Mouse (Mus musculus): ENCODE measurements around the gene Nsun3.
"Not testable (repeated sequence)": the region's sequence is repeated elsewhere in the genome, so short reads cannot be mapped to it uniquely, and the experiment has no call there.

The Nsun3 gene

DNA sequence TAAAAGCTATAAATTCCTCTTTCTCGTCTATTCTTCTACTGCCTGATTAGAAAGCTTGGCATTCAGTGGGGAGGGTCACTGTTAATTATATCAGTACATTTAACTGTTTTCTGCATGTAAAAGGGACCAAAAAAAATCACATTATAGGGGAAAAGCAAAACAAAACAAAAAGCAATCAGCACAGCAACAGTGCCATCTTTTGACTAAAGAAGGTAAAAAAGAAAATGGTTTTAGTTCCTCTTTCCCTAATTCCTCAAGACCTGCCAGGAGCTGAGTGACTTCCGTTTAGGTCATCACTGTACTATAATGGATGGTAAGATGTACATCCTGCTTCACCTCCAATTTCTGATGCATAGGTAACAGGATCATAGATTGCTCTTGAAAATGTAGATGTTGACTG is 40.7 kb downstream of the Nsun3 start:
- no peak for DNase-seq

DNA sequence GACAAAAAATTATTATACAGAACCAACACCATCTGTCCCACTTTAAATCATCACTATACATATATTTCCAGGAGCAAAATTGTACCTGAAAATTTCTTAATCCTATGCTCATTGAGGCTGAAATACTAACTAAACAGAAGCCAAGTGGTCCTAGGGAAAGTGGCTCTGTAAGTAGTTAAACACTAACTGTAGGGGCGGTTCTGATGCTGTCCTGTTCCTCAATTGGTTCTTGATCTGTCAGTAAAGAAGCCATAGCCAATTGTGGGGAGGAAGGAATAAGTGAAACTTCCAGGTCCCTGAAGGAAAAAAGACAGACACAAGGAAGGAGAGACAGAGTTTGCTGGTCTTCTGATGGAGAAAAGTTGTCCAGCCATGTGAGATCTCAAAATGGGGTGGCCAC is 52.3 kb downstream of the Nsun3 start:
- DNase-seq = no peak

DNA sequence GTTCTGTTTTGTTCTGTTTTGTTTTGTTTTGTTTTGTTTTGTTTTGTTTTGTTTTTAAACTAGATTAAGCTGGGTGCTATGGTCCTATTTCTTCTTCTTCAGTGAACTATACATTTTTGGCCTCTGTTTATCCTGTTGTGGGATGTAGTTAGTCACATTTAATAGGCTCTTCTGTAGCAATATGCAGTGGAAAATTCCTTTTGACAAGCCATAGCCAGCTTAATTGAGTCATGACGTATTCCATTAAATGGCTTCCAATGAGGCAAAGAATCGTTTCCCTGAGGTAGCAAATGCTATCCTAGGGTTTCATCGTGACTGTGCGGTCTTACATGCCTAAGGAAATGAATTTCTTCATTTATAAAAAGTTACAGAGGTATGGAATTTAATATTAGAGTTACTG is 56.3 kb downstream of the Nsun3 start:
- no peak for DNase-seq

DNA sequence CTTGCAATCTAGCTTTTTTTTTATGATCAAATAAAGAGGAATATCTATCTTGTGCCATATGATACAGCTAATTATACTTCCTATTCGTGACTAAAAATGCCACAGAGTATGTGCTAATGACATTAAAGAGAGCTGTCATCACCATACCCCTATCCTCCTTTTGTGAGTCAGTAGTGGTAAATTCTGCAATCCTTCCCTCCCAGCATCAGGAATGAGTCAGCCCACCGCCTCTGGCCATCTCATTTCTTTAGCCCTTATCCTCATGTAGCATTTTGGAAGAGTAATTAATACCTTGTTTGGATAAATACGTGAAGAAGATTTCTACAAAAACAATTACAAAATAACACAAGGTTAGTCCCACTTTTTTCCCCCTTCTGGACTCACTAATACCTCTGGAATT is 56.8 kb downstream of the Nsun3 start:
- DNase-seq = no peak

DNA sequence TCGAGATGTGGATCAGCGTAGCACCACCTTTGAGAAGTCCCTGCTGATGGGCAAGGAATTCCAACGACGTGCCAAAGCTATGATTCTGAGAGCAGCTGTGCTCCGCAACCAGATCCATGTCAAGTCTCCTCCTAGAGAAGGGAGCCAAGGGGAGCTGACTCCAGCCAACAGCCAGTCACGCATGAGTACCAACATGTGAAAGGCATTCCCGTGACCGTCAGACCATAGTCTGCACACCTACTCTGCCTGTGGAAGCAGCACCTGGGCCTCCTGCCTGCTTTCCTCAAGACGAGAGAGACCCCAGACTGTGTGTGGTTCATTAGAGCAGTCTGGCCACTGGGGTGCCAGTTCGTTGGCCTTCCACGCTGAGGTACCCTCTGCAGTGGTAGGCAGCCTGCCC is 68.4 kb downstream of the Nsun3 start:
- not testable (repeated sequence) for DNase-seq

DNA sequence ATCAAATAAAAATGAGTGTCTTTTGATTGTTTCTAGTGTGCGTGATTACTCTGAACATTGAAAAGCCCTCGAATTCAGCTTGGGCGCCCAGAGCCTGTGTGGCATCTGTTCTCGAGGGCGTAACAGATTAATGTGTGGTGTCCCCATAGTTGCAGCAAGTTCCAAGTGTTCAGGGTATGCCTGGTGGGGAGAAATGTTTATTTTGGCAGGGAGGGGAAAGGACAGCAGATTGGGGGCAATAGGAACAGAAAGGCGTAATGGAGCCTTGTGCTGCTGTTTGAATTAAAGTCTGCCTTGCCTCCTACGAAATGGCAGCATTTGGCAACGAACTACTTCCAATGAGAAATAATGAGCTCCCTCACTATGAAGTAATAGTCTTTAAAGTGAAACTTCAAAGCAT is 96.2 kb downstream of the Nsun3 start:
- DNase-seq = no peak

DNA sequence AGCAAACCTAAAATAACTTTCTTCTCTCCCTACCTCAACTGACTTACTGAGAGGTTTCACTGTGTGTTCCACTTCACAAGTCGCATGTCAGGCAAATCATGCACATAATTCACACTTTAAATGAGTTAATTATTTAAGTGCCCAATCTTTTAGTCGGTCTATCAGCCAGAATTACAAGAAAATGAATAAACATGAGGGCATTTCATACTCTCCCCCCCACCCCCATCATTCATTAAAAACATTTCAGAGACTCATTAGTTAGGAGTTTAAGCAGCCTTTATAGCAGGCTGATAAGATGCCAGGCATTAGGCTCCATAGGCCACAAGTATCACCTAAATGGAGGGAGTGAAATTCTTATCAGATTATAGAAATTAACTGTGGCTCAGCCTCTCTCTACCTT is 100.5 kb downstream of the Nsun3 start:
- no peak for DNase-seq

DNA sequence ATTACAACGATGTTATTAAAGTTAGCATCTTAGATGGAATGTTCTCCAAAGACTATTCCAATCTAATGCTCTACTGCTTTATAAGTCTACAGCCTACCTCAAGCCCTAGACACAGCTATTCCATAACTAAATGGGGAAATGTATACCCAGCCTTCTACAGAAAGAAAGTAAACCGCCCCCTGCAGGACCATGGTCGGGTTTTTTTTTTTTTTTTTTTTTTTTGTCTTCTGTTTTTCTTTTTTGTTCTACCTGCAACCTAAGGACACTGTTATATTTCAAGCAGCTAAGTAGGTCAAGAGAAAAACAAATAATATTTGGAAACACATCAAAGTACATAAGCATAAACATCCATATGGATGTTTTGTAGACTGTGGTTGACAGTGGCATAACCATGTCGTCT is 101.1 kb downstream of the Nsun3 start:
- no peak for DNase-seq

Data from thymus, postnatal 25 days (tissue).